Mouse (Mus musculus) C2C12 (cell line): ENCODE results near the gene Wbp2. TPM values are rescaled to one million over a fixed set of nuclear protein-coding genes. Genes with fewer than 3 reads are reported as not detected.
A peak's percentile ranks its signal among the peaks of the same experiment; 100 is the strongest.

Source experiments
- H3K27me3 ChIP-seq: one replicate; pipeline ENCODE4 v1.6.1; 2011; ENCODE audit not compliant: control insufficient read depth, insufficient read depth, insufficient read length
- H3K36me3 ChIP-seq: one replicate; pipeline ENCODE4 v1.6.1; 2011; ENCODE audit not compliant: control insufficient read depth, insufficient read depth
- H3K4me3 ChIP-seq: one replicate; pipeline ENCODE4 v1.5.1; 2011; ENCODE audit warnings: mild to moderate bottlenecking, control low read depth; ENCODE audit not compliant: poor library complexity, insufficient read depth, severe bottlenecking
- H3K79me2 ChIP-seq: one replicate; pipeline ENCODE4 v1.6.1; 2011; ENCODE audit not compliant: control insufficient read depth, insufficient read depth
- H3K79me3 ChIP-seq: one replicate; pipeline ENCODE4 v1.6.1; 2011; ENCODE audit warnings: low read depth, control low read depth
- H3ac ChIP-seq: one replicate; pipeline ENCODE3; 2011; ENCODE audit warnings: low read depth; ENCODE audit not compliant: control insufficient read depth, insufficient read length
- CEBPB ChIP-seq: IDR thresholded peaks from one replicate; pipeline ENCODE4 v1.6.1; 2011; ENCODE audit warnings: low read depth, mild to moderate bottlenecking, control low read depth, moderate library complexity
- CTCF ChIP-seq: IDR thresholded peaks from one replicate; pipeline ENCODE4 v1.5.1; 2011; ENCODE audit not compliant: control insufficient read depth, insufficient read depth, insufficient read length
- FOSL1 ChIP-seq: IDR thresholded peaks from one replicate; pipeline ENCODE4 v1.8.0; 2011; ENCODE audit warnings: mild to moderate bottlenecking, low read length; ENCODE audit not compliant: poor library complexity, insufficient read depth, severe bottlenecking
- MAX ChIP-seq: IDR thresholded peaks from one replicate; pipeline ENCODE4 v1.6.1; 2011; ENCODE audit warnings: mild to moderate bottlenecking, control low read depth
- MYOD1 ChIP-seq: IDR thresholded peaks from one replicate; pipeline ENCODE4 v1.6.1; 2011; ENCODE audit warnings: low read depth; ENCODE audit not compliant: control insufficient read depth, insufficient read length
- MYOG ChIP-seq: IDR thresholded peaks from one replicate; pipeline ENCODE4 v1.6.1; 2011; ENCODE audit not compliant: control insufficient read depth, insufficient read length; ENCODE audit errors: extremely low read depth
- USF1 ChIP-seq: IDR thresholded peaks from one replicate; pipeline ENCODE4 v1.6.1; 2011; ENCODE audit warnings: low read depth, mild to moderate bottlenecking, control low read depth, moderate library complexity
- polyA plus RNA-seq: library from polyadenylated mRNA; unstranded; fragments of >200 nt; fragmentation: generic; extraction: Trizol; gene quantifications from one replicate; pipeline ENCODE4 v1.2.1, GENCODE M21; 2012; ENCODE audit warnings: missing spikeins

The Wbp2 gene
- polyA plus RNA-seq, 1 experiment: 87.6 TPM

- H3K27me3 ChIP-seq: no peaks in the 10 kb centered on the region
Observed at GRCm38 (mm10) chr11:116106963-116107776, 20.4 kb upstream of the Wbp2 start.

DNA sequence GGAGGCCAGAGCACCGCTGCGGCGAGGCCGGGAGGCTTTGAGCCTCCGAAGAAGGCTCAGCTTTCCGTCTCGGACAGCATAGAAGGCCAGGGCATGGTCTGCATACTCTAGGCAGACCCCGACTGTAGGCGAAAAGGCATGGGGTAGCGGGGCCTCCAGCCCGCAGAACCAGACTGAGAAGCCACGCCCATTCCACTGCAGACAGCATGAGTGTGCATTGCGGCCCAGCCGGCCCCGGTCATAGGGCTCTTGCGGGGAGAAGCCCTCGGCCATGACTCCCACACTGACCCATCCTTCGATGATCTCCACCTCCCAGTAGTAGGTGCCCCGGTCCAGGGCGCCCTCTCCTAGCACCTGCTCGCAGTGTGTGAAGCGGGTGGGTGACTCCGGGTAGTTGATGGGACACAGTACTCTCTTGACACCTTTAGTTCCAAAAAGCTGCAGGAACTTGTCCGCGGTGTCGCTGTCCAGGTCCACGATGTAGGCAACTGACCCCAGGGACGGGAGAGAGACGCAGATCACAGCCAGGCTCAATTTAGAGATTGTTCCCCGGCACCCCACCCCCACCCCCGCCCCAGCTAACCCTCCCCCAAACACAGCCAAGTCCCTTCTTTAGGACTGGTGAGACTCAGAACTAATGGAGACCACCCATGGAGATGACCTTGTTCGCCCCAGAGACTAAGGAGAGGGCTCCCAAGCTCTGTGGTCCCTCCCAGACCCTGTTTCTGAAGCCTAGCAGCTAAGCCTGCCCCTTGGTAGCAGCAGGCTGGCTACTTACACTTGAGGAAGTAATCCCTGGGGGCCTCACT lies 19.6 kb upstream of the Wbp2 start:
- Histone ChIP-seq H3K4me3 (no peak overlapping the region), H3K79me2 (peaks cover 44% of the 10 kb centered on the region), H3K79me3 (peaks cover 9% of the 10 kb centered on the region), H3K27me3 (no peaks in the 10 kb centered on the region), H3ac (no peak overlapping the region), H3K36me3 (peaks cover 25% of the 10 kb centered on the region)
- TF ChIP-seq USF1: no peak
- TF ChIP-seq MYOD1: no peak
- TF ChIP-seq FOSL1: no peak
- no peak for TF ChIP-seq MAX
- TF ChIP-seq CEBPB: no peak
- no peak for TF ChIP-seq MYOG
- no peak for TF ChIP-seq CTCF

More at GRCm38 (mm10) chr11:116106963-116107776, 20.4 kb upstream of the Wbp2 start:
- Histone ChIP-seq H3K36me3 (peaks cover 25% of the 10 kb centered on the region), H3K79me2 (peaks cover 44% of the 10 kb centered on the region), H3K4me3 (peak overlapping the region; percentile 97), H3ac (peak overlapping the region; percentile 47), H3K79me3 (peaks cover 9% of the 10 kb centered on the region)
- no peak for TF ChIP-seq CEBPB
- no peak for TF ChIP-seq CTCF
- no peak for TF ChIP-seq MYOD1
- TF ChIP-seq USF1: no peak
- TF ChIP-seq FOSL1: no peak
- no peak for TF ChIP-seq MYOG
- no peak for TF ChIP-seq MAX

- H3K4me3 ChIP-seq: no peak overlapping the region
Observed at GRCm38 (mm10) chr11:116105065-116105464, 18.3 kb upstream of the Wbp2 start.

DNA sequence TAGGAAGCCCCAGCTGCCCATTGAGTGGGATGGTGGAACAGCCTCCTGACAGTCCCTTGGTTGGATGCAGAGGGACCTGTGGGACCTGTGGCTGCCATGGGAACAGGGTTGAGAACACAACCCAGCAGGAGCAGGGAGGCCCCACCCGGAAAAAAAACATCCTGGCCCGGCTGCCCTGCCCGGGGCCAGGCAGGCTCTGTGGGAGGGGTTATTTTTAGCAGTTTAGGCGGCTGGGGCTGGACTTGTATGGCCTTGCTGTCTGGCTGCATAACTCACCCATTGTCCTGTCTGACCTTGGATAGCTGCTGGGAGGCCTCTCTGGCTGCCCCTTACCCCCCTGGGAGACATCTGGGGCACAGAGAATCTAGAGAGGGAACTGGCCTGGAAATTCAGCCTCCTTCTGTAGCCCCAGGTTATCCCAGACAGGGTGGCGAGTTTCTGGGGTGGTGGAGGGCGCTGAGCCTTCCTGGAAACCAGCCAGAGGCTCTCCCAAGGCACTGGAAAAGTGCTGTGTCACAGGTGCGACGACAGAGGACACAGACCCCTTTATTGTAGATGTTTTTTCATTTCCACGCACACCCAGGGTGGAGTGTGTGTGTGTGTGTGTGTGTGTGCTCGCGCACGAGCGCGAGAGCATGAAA lies 17.3 kb upstream of the Wbp2 start:
- Histone ChIP-seq H3K27me3 (no peaks in the 10 kb centered on the region), H3K79me2 (peaks cover 31% of the 10 kb centered on the region), H3K4me3 (no peak overlapping the region), H3ac (peak overlapping the region; percentile 3), H3K79me3 (peaks cover 7% of the 10 kb centered on the region), H3K36me3 (peaks cover 25% of the 10 kb centered on the region)
- TF ChIP-seq MYOG: no peak
- TF ChIP-seq CEBPB: no peak
- TF ChIP-seq MAX: no peak
- TF ChIP-seq MYOD1: no peak
- TF ChIP-seq CTCF: no peak
- no peak for TF ChIP-seq USF1
- TF ChIP-seq FOSL1: no peak

More at GRCm38 (mm10) chr11:116105065-116105464, 18.3 kb upstream of the Wbp2 start:
- TF ChIP-seq USF1 (no peak), MAX (no peak), CTCF (no peak), FOSL1 (no peak), MYOG (no peak), MYOD1 (no peak), CEBPB (no peak)
- H3K27me3 ChIP-seq: no peaks in the 10 kb centered on the region
- peaks cover 9% of the 10 kb centered on the region for H3K79me3 ChIP-seq
- peaks cover 25% of the 10 kb centered on the region for H3K36me3 ChIP-seq
- H3ac ChIP-seq: no peak overlapping the region
- peaks cover 40% of the 10 kb centered on the region for H3K79me2 ChIP-seq

DNA sequence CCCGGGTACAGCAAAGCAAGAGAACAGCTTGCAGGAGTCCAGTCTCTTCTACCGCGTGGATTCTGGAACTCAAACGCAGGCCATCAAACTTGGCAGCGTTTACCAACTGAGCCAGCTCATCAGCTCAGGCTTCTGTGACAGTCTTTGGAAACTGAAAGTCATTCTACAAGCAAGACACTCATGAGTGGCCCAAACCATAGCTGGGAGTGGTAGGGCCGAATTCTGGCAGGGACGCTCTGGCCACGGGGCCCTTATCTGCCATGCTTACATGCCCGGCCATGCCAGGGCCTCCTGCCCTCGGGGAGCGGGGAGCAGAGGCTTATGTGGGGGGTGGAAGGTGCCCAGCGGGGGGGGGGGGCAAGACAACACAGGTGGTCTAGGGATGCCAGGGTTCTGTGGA lies 16.8 kb upstream of the Wbp2 start:
- no peak for TF ChIP-seq CEBPB
- TF ChIP-seq MAX: no peak
- no peak for TF ChIP-seq FOSL1
- TF ChIP-seq CTCF: no peak
- TF ChIP-seq MYOD1: no peak
- TF ChIP-seq USF1: no peak
- no peak for TF ChIP-seq MYOG
- peaks cover 7% of the 10 kb centered on the region for H3K79me3 ChIP-seq
- no peaks in the 10 kb centered on the region for H3K27me3 ChIP-seq
- no peak overlapping the region for H3K4me3 ChIP-seq
- H3K36me3 ChIP-seq: peaks cover 25% of the 10 kb centered on the region
- peaks cover 29% of the 10 kb centered on the region for H3K79me2 ChIP-seq
- no peak overlapping the region for H3ac ChIP-seq
